Mouse (Mus musculus) cerebellum, adult 8-10 months (tissue): ENCODE measurements around the gene Zfp664.

Experiments used
- DNase-seq: peaks from one replicate; pipeline ENCODE4 v3.0.0; 2022

Zfp664 gene

GRCm38 (mm10) chr5:124930055-124930439 is 67.6 kb downstream of the Zfp664 start:
- DNase-seq, result peak; percentile 42

- DNase-seq, result no peak
These were observed 68.1 kb downstream of the Zfp664 start for GRCm38 (mm10) chr5:124930603-124931002.

DNA sequence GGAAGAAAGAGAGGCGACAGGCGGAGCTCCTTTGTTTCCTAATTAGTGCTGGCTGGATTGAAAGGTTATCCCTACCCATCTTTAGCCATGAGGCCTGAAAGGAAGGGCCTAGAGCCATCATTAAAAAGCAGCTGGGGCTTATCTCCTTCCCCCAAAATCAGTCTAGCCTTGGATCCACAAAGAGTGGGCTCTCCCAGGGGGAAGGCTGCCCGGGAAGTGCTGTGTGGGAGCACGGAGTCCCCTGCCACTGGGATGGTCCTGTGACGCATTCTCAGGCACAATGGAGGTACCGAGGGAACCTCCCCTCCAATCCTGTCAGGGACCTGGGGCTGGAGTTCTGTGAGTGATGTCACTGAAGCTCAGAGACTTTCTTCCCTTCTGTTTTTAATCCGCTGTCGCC is 68.6 kb downstream of the Zfp664 start:
- DNase-seq, result no peak

DNA sequence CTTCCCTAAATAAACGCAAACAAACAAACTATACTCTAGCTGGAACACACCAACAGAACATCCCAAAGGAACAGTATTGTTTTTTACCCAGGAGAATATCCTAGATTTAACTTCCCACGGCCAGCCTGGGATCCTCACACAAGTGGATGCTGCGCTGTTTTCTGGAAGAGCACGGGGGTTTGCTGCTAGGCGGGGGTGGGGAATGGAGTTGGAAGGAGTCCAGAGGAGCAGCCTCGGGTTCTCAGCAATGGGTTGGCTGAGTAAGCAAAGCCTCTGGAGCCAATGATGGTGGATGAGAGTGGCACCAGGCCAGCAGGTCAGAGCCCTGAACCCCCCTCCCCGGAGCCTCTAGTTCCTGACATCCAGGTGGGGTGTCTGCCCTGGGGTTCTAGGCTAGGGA is 72.1 kb downstream of the Zfp664 start:
- no peak for DNase-seq

DNA sequence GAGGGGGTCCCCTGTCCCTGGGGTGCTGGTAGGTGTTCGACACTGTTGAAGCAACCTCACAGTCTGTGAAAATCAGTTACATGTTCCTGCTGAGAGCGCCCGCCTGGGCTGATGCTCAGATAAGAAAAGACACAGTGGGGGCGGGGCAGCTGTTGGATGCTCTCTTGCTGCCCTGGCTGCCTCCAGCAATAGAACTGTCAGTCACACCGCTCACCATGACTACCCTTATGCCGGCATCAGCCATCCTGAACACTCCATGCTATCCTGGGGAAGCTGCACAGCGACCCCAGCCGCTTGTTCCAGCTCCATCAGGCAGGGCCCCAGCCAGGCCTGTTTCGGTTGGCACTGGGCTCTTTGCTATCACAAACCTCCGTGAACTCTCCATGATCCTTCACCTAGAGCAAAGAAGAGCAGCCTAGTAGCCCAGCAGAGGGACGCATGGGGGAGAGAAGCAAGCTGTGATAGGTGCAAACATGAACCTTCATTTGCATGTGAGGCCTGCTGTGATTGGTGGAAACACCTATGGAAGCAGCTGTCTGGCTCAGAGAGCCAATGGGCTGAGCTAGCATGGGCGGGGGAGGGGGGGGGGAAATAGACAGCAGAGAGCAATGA is 80.8 kb downstream of the Zfp664 start:
- no peak for DNase-seq

GRCm38 (mm10) chr5:124943793-124944383 is 81.4 kb downstream of the Zfp664 start:
- peak; percentile 58 for DNase-seq

GRCm38 (mm10) chr5:124944384-124944783 is 81.9 kb downstream of the Zfp664 start:
- no peak for DNase-seq

DNA sequence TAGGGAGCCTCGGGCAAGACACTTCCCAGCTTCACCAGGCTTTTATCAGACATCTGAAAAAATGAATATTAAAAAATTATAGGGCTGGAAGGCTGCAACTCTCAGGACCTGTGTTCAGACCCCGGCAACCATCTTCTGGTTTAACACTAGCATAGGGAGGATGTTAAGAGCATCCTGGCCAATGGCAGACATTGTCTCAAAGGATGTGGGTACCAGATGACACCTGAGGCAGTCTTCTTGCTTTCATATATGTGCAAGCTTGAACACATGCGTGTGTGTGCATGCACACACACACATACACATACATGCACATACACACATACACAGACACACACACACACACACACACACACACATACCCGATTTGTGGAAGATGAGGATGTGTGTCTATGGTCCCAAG is 82.6 kb downstream of the Zfp664 start:
- no peak for DNase-seq

- no peak for DNase-seq
These were observed 88.3 kb downstream of the Zfp664 start for GRCm38 (mm10) chr5:124950623-124951278.

DNA sequence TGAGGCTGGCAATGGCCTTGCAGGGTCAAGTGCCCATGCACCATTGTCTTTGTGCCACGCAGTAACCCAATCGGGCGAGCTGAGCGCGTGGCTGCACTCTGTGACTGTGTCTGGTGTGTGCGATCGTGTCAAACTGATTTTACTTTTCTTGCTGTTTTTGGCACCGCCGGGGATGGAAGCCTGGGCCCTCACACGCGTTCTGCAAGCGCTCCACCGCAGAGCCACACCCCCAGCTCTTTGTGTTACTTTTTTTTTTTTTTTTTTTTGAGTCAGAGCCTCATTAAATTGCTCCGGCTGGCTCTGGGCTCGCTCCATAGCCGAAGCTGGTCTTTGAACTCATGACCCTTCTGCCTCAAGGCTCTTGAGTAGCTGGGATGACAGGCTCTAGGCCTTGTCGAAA is 88.8 kb downstream of the Zfp664 start:
- DNase-seq, result no peak
